Mouse (Mus musculus): ENCODE data around the gene Olfr1135. TPM values are rescaled to one million over a fixed set of nuclear protein-coding genes. Genes with fewer than 3 reads are reported as not detected.

Olfr1135 gene
- polyA plus RNA-seq (2014; fragmentation: Nextera tagmentation; extraction: Ambion mirVana): not detected in 2 replicates

DNA sequence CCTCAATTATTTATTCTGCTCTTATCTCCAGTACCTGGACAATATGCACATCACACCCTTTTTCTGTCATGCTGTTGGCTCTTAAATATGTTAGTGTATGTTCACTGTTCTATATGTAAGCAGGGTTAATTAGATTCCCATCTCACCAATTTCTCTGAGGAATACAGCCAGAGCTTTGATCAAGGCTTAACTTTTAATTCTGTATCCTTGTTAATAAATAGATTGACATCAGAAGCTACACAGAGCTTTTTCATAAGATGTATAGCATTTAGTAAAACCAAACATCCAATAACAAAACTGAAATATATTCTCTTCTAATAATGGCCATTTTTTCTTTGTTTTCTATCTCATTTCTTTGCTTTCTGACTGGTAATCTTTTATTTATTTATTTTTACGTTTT, at the start of gene Olfr1135:
TSS of gene Olfr1135 (minus strand) at position 101 of the 400 bp plus-strand sequence.
- H3K4me1 ChIP-seq (ENCODE audit: control insufficient read depth in 2 of 2, insufficient read depth in 2 of 2, low read length in 2 of 2): no peaks in the 10 kb centered on the region
- no peaks in the 10 kb centered on the region for H3K36me3 ChIP-seq (ENCODE audit: control insufficient read depth, insufficient read depth, low read length)
- 10% methylated on average over 1 of the region's 1 CpGs for WGBS
- H3K27me3 ChIP-seq (ENCODE audit: control insufficient read depth, insufficient read depth, low read length): no peaks in the 10 kb centered on the region
- H3K4me2 ChIP-seq (ENCODE audit: low read length): no peak within 1 kb of the TSS
- no peak within 1 kb of the TSS for H3K9ac ChIP-seq (ENCODE audit: low read length)
- no peak within 1 kb of the TSS for H3K4me3 ChIP-seq (ENCODE audit: control insufficient read depth in 1 of 2, insufficient read depth in 1 of 2, low read depth in 1 of 2, low read length in 2 of 2)
- no peak within 1 kb of the TSS for H3K27ac ChIP-seq (replicated peaks in 1 of 2; ENCODE audit: control insufficient read depth in 1 of 2, insufficient read depth in 1 of 2, low read depth in 2 of 2, low read length in 2 of 2)
- no peaks in the 10 kb centered on the region for H3K9me3 ChIP-seq (ENCODE audit: control insufficient read depth, low read length)
- no peak for ATAC-seq (ENCODE audit: insufficient number of reproducible peaks, insufficient read depth, low FRiP score, low read depth)

- H3K27me3 ChIP-seq (ENCODE audit: control insufficient read depth, insufficient read depth, low read length): no peaks in the 10 kb centered on the region
- H3K36me3 ChIP-seq (ENCODE audit: control insufficient read depth, insufficient read depth, low read length): no peaks in the 10 kb centered on the region
- H3K27ac ChIP-seq (replicated peaks in 1 of 2; ENCODE audit: control insufficient read depth in 1 of 2, insufficient read depth in 1 of 2, low read depth in 2 of 2, low read length in 2 of 2): no peak within 1 kb of the TSS
- H3K4me1 ChIP-seq (ENCODE audit: control insufficient read depth in 2 of 2, insufficient read depth in 2 of 2, low read length in 2 of 2): no peaks in the 10 kb centered on the region
- no peak for ATAC-seq (ENCODE audit: insufficient number of reproducible peaks, insufficient read depth, low FRiP score, low read depth)
- no peak within 1 kb of the TSS for H3K4me3 ChIP-seq (ENCODE audit: control insufficient read depth in 1 of 2, insufficient read depth in 1 of 2, low read depth in 1 of 2, low read length in 2 of 2)
- H3K9me3 ChIP-seq (ENCODE audit: control insufficient read depth, low read length): no peaks in the 10 kb centered on the region
- H3K4me2 ChIP-seq (ENCODE audit: low read length): no peak within 1 kb of the TSS
- no peak within 1 kb of the TSS for H3K9ac ChIP-seq (ENCODE audit: low read length)
These were observed 39.6 kb upstream of the Olfr1135 start, which contains the start of gene Olfr1137 for GRCm38 (mm10) chr2:87713079-87713478. Gene Olfr1137 (minus strand): TSS chr2:87713179.

DNA sequence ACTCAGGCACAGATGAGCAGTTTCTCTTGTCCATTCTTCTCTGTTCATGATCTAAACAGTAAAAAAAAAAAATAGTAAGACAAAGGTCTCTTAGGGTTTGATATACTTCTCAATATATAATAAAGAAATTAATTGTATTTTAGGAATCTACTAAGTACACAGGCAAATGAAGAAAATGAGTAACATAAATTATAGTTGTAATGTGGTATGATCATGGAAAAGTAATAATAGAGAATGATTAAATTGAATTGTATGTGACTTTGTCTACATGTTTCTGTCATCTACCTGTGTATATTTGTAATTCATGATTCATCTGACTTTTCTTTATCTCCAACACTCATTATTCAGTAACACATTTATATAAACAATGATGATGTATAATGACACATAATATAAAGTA, 20.4 kb upstream of the Olfr1135 start, which contains the start of gene Olfr1136:
TSS of gene Olfr1136 (minus strand) at position 101 of the 400 bp plus-strand sequence.
- ATAC-seq (ENCODE audit: insufficient number of reproducible peaks, insufficient read depth, low FRiP score, low read depth): no peak
- no peak within 1 kb of the TSS for H3K4me2 ChIP-seq (ENCODE audit: low read length)
- H3K36me3 ChIP-seq (ENCODE audit: control insufficient read depth, insufficient read depth, low read length): no peaks in the 10 kb centered on the region
- no peaks in the 10 kb centered on the region for H3K27me3 ChIP-seq (ENCODE audit: control insufficient read depth, insufficient read depth, low read length)
- H3K4me3 ChIP-seq (ENCODE audit: control insufficient read depth in 1 of 2, insufficient read depth in 1 of 2, low read depth in 1 of 2, low read length in 2 of 2): no peak within 1 kb of the TSS
- no peaks in the 10 kb centered on the region for H3K9me3 ChIP-seq (ENCODE audit: control insufficient read depth, low read length)
- no peak within 1 kb of the TSS for H3K27ac ChIP-seq (replicated peaks in 1 of 2; ENCODE audit: control insufficient read depth in 1 of 2, insufficient read depth in 1 of 2, low read depth in 2 of 2, low read length in 2 of 2)
- no peak within 1 kb of the TSS for H3K9ac ChIP-seq (ENCODE audit: low read length)
- H3K4me1 ChIP-seq (ENCODE audit: control insufficient read depth in 2 of 2, insufficient read depth in 2 of 2, low read length in 2 of 2): no peaks in the 10 kb centered on the region

DNA sequence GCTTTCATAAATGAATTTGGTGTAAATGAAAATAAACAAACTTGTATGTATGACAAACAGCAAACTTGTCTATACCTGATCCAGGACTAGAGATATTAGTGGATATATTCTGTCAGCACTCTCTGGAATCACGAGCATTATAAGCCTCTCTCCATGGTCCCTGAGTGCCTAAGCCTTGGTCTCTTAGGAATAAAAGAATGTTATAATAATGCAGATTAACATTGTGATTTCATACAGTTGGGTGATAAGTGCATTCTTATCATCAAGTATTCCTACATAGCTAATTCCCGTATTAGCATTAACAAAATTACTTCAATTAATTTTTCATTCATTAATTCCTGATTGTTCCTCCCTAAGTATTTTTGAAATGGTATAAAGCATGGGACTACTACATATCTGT, 15.1 kb downstream of the Olfr1135 start, which contains the start of gene Olfr1134:
TSS of gene Olfr1134 (minus strand) at position 101 of the 400 bp plus-strand sequence.
- Histone ChIP-seq H3K4me3 (ENCODE audit: control insufficient read depth in 1 of 2, insufficient read depth in 1 of 2, low read depth in 1 of 2, low read length in 2 of 2) (no peak within 1 kb of the TSS), H3K9ac (ENCODE audit: low read length) (no peak within 1 kb of the TSS), H3K9me3 (ENCODE audit: control insufficient read depth, low read length) (no peaks in the 10 kb centered on the region), H3K27ac (replicated peaks in 1 of 2; ENCODE audit: control insufficient read depth in 1 of 2, insufficient read depth in 1 of 2, low read depth in 2 of 2, low read length in 2 of 2) (no peak within 1 kb of the TSS), H3K4me2 (ENCODE audit: low read length) (no peak within 1 kb of the TSS), H3K4me1 (ENCODE audit: control insufficient read depth in 2 of 2, insufficient read depth in 2 of 2, low read length in 2 of 2) (no peaks in the 10 kb centered on the region), H3K36me3 (ENCODE audit: control insufficient read depth, insufficient read depth, low read length) (no peaks in the 10 kb centered on the region), H3K27me3 (ENCODE audit: control insufficient read depth, insufficient read depth, low read length) (no peaks in the 10 kb centered on the region)
- 67% methylated on average over 2 of the region's 2 CpGs for WGBS
- ATAC-seq (ENCODE audit: insufficient number of reproducible peaks, insufficient read depth, low FRiP score, low read depth): no peak

GRCm38 (mm10) chr2:87647274-87647673, 26.2 kb downstream of the Olfr1135 start, which contains the start of gene Olfr1133:
Gene Olfr1133 (minus strand): TSS chr2:87647374.
- no peak within 1 kb of the TSS for H3K4me2 ChIP-seq (ENCODE audit: low read length)
- no peaks in the 10 kb centered on the region for H3K36me3 ChIP-seq (ENCODE audit: control insufficient read depth, insufficient read depth, low read length)
- H3K4me3 ChIP-seq (ENCODE audit: control insufficient read depth in 1 of 2, insufficient read depth in 1 of 2, low read depth in 1 of 2, low read length in 2 of 2): no peak within 1 kb of the TSS
- no peak for ATAC-seq (ENCODE audit: insufficient number of reproducible peaks, insufficient read depth, low FRiP score, low read depth)
- no peaks in the 10 kb centered on the region for H3K9me3 ChIP-seq (ENCODE audit: control insufficient read depth, low read length)
- H3K9ac ChIP-seq (ENCODE audit: low read length): no peak within 1 kb of the TSS
- H3K27me3 ChIP-seq (ENCODE audit: control insufficient read depth, insufficient read depth, low read length): no peaks in the 10 kb centered on the region
- no peaks in the 10 kb centered on the region for H3K4me1 ChIP-seq (ENCODE audit: control insufficient read depth in 2 of 2, insufficient read depth in 2 of 2, low read length in 2 of 2)
- no peak within 1 kb of the TSS for H3K27ac ChIP-seq (replicated peaks in 1 of 2; ENCODE audit: control insufficient read depth in 1 of 2, insufficient read depth in 1 of 2, low read depth in 2 of 2, low read length in 2 of 2)

GRCm38 (mm10) chr2:87642441-87642840, 31.0 kb downstream of the Olfr1135 start:
- no peaks in the 10 kb centered on the region for H3K9me3 ChIP-seq (ENCODE audit: control insufficient read depth, low read length)
- H3K36me3 ChIP-seq (ENCODE audit: control insufficient read depth, insufficient read depth, low read length): no peaks in the 10 kb centered on the region

DNA sequence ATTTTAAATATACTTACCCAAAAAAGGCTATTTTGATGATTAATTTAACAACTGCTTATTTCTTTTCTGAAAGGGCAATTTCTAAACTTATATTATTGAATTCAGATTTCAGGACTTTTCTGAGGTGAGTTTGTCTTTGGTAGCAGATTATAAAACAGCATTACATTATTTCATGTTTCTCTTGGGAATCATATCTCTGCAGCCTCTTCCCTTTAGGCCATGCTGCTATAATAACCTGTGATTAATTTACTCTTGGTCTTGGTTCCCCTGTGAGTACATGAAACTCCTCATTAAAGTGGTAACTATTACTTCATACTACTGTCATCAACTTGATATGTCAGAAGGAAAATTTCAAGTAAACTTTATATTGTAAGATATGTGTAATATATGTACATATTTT, 36.0 kb downstream of the Olfr1135 start, which contains the start of gene Olfr1132:
TSS of gene Olfr1132 (minus strand) at position 101 of the 400 bp plus-strand sequence.
- Histone ChIP-seq H3K4me2 (ENCODE audit: low read length) (no peak within 1 kb of the TSS), H3K27me3 (ENCODE audit: control insufficient read depth, insufficient read depth, low read length) (no peaks in the 10 kb centered on the region), H3K9me3 (ENCODE audit: control insufficient read depth, low read length) (no peaks in the 10 kb centered on the region), H3K4me3 (ENCODE audit: control insufficient read depth in 1 of 2, insufficient read depth in 1 of 2, low read depth in 1 of 2, low read length in 2 of 2) (no peak within 1 kb of the TSS), H3K4me1 (ENCODE audit: control insufficient read depth in 2 of 2, insufficient read depth in 2 of 2, low read length in 2 of 2) (no peaks in the 10 kb centered on the region), H3K9ac (ENCODE audit: low read length) (no peak within 1 kb of the TSS), H3K36me3 (ENCODE audit: control insufficient read depth, insufficient read depth, low read length) (no peaks in the 10 kb centered on the region), H3K27ac (replicated peaks in 1 of 2; ENCODE audit: control insufficient read depth in 1 of 2, insufficient read depth in 1 of 2, low read depth in 2 of 2, low read length in 2 of 2) (no peak within 1 kb of the TSS)
- ATAC-seq (ENCODE audit: insufficient number of reproducible peaks, insufficient read depth, low FRiP score, low read depth): no peak

More at GRCm38 (mm10) chr2:87642441-87642840, 31.0 kb downstream of the Olfr1135 start:
- no peak overlapping the region for H3K9ac ChIP-seq (ENCODE audit: low read length)
- ATAC-seq (ENCODE audit: insufficient number of reproducible peaks, insufficient read depth, low FRiP score, low read depth): no peak
- H3K4me3 ChIP-seq (ENCODE audit: control insufficient read depth in 1 of 2, insufficient read depth in 1 of 2, low read depth in 1 of 2, low read length in 2 of 2): no peak overlapping the region
- H3K27me3 ChIP-seq (ENCODE audit: control insufficient read depth, insufficient read depth, low read length): no peaks in the 10 kb centered on the region
- H3K27ac ChIP-seq (replicated peaks in 1 of 2; ENCODE audit: control insufficient read depth in 1 of 2, insufficient read depth in 1 of 2, low read depth in 2 of 2, low read length in 2 of 2): no peak overlapping the region
- no peak overlapping the region for H3K4me2 ChIP-seq (ENCODE audit: low read length)
- no peaks in the 10 kb centered on the region for H3K4me1 ChIP-seq (ENCODE audit: control insufficient read depth in 2 of 2, insufficient read depth in 2 of 2, low read length in 2 of 2)

DNA sequence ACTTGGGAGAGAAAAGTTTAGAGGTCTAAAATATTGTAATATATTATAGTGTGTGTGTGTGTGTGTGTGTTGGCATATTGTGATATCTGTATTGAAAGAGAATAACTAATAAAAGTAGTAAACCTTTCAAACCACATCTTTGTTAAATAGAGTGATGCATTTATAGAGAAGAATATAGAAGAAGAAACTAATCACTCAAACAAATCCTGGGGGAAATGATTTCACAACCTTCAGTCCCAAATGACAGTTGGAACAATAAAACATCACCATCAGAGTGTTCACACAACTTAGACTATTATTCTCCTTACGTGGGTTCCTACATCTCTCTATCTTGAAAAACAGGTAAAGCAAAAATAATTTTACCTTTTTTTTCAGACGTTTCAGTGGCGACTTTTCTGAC, 46.7 kb downstream of the Olfr1135 start, which contains the start of gene Olfr1131:
TSS of gene Olfr1131 (plus strand) at position 301 of the 400 bp plus-strand sequence.
- WGBS: 53% methylated on average over 3 of the region's 3 CpGs

More for the DNA sequence above, 46.7 kb downstream of the Olfr1135 start, which contains the start of gene Olfr1131:
- no peak for ATAC-seq (ENCODE audit: insufficient number of reproducible peaks, insufficient read depth, low FRiP score, low read depth)
- Histone ChIP-seq H3K4me3 (ENCODE audit: control insufficient read depth in 1 of 2, insufficient read depth in 1 of 2, low read depth in 1 of 2, low read length in 2 of 2) (no peak within 1 kb of the TSS), H3K4me2 (ENCODE audit: low read length) (no peak within 1 kb of the TSS), H3K4me1 (ENCODE audit: control insufficient read depth in 2 of 2, insufficient read depth in 2 of 2, low read length in 2 of 2) (no peaks in the 10 kb centered on the region), H3K9ac (ENCODE audit: low read length) (no peak within 1 kb of the TSS), H3K27ac (replicated peaks in 1 of 2; ENCODE audit: control insufficient read depth in 1 of 2, insufficient read depth in 1 of 2, low read depth in 2 of 2, low read length in 2 of 2) (no peak within 1 kb of the TSS), H3K9me3 (ENCODE audit: control insufficient read depth, low read length) (no peaks in the 10 kb centered on the region), H3K27me3 (ENCODE audit: control insufficient read depth, insufficient read depth, low read length) (no peaks in the 10 kb centered on the region), H3K36me3 (ENCODE audit: control insufficient read depth, insufficient read depth, low read length) (no peaks in the 10 kb centered on the region)
